Mouse (Mus musculus) cerebellum, postnatal 14 days (tissue): ENCODE measurements around the gene Abi3bp.

Source experiments
- DNase-seq, 2 experiments: peaks; one replicate each; pipeline ENCODE4 v3.0.0; 2021; ENCODE audit warnings: mixed read lengths in 2 of 2

Abi3bp gene

GRCm38 (mm10) chr16:56518024-56518423, 40.3 kb downstream of the Abi3bp start:
- no peak for DNase-seq

GRCm38 (mm10) chr16:56524359-56524758, 46.7 kb downstream of the Abi3bp start:
- DNase-seq, result peak; percentile 34 to 38

GRCm38 (mm10) chr16:56526482-56526881, 48.8 kb downstream of the Abi3bp start:
- peak; percentile 58 to 81 for DNase-seq

GRCm38 (mm10) chr16:56528079-56528688, 50.5 kb downstream of the Abi3bp start:
- DNase-seq, result peak; percentile 17 to 42

GRCm38 (mm10) chr16:56579536-56579935, 101.9 kb downstream of the Abi3bp start:
- DNase-seq, result no peak

- no peak for DNase-seq
Observed at GRCm38 (mm10) chr16:56593581-56593980, 115.9 kb downstream of the Abi3bp start.

- peak in 1 of 2 experiments; percentile 7 for DNase-seq
Observed at GRCm38 (mm10) chr16:56594866-56595265, 117.2 kb downstream of the Abi3bp start.

- DNase-seq, result no peak
Observed at GRCm38 (mm10) chr16:56598427-56598826, 120.7 kb downstream of the Abi3bp start.

GRCm38 (mm10) chr16:56602394-56602793, 124.7 kb downstream of the Abi3bp start:
- DNase-seq, result no peak

GRCm38 (mm10) chr16:56610572-56610971, 132.9 kb downstream of the Abi3bp start:
- no peak for DNase-seq

- DNase-seq, result no peak
Observed at GRCm38 (mm10) chr16:56611096-56611867, 133.6 kb downstream of the Abi3bp start.

- no peak for DNase-seq
Observed at GRCm38 (mm10) chr16:56638544-56638943, 160.9 kb downstream of the Abi3bp start.

GRCm38 (mm10) chr16:56645251-56645650, 167.6 kb downstream of the Abi3bp start:
- peak; percentile 61 to 66 for DNase-seq

- DNase-seq, result no peak
Observed at GRCm38 (mm10) chr16:56646382-56647172, 168.9 kb downstream of the Abi3bp start.

GRCm38 (mm10) chr16:56655193-56655910, 177.7 kb downstream of the Abi3bp start:
- no peak for DNase-seq

GRCm38 (mm10) chr16:56658866-56659265, 181.2 kb downstream of the Abi3bp start:
- no peak for DNase-seq

GRCm38 (mm10) chr16:56669520-56669919, 191.8 kb downstream of the Abi3bp start:
- DNase-seq, result no peak

- DNase-seq, result no peak
Observed at GRCm38 (mm10) chr16:56670941-56671340, 193.3 kb downstream of the Abi3bp start.

GRCm38 (mm10) chr16:56673420-56673819, 195.7 kb downstream of the Abi3bp start:
- no peak for DNase-seq

GRCm38 (mm10) chr16:56677146-56677545, 199.5 kb downstream of the Abi3bp start:
- peak; percentile 63 to 74 for DNase-seq

- peak in 1 of 2 experiments; percentile 36 for DNase-seq
Observed at GRCm38 (mm10) chr16:56681010-56681645, 203.4 kb downstream of the Abi3bp start.

- no peak for DNase-seq
Observed at GRCm38 (mm10) chr16:56686747-56687146, 209.1 kb downstream of the Abi3bp start.
